Comparison of ENCODE assay signal across 8 mouse cellular contexts in the genomic region with DNA sequence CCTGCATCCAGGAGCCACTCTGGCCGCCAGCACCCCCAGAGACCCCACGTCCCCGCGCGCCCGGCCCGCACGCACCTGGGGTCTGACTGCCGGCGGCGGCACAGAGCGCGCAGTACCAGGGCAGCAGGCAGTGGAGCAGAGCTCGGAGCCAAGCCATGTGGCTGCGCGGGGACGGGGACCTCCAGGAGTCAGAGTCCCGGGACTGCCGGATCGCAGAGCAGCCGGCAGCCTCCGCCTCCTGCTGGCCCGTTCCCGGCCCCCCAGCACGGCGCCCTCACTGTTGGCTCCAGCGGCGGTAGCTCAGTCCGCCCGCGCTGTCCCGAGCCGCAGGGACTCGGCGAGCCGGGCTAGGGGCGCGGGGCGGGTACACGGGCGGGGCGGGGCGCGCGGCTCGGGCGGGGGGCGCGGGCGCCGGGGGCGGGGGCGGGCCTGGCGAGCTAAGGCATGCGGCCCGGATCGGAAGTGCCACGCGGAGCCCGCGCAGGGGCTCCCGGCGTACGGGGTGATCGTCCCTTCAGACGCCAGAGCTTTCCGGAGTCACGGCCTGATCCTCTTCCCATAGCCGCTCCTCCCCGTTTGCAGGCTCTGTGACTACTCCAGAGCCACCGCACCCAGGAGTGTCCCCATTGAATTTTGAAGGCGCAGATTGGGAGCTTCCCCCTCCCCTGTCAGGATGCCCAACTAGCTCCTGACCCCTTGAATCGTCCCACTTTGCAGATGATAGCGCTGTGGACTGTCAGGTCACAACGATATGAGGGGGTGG. TPM values are rescaled to one million over a fixed set of nuclear protein-coding genes. Genes with fewer than 3 reads are reported as not detected.
A peak's percentile ranks its signal among the peaks of the same experiment; 100 is the strongest.
DNase-seq lines count a peak whose midpoint lies in the region; ATAC-seq and TF ChIP-seq lines count a peak whose summit lies in the region.

A gene (minus strand): TSS at position 358 of the 763 bp plus-strand sequence.

- ATAC-seq in heart, embryonic 14.5 days (ENCODE audit: insufficient number of reproducible peaks, insufficient read depth, low FRiP score, low read depth): peak; percentile 44
- ATAC-seq in limb, embryonic 11.5 days (ENCODE audit: insufficient number of reproducible peaks, low FRiP score, low TSS enrichment, low read depth): peak; percentile 53
- no peak for ATAC-seq in activated CD4-positive, CD25-positive, alpha-beta regulatory T cell, adult 4 months
- no peak for ATAC-seq in erythroid progenitor cell, adult 5-6 weeks (replicated peaks; ENCODE audit: low FRiP score, poor library complexity, severe bottlenecking)

- H3ac ChIP-seq in myocyte (ENCODE audit: control insufficient read depth, insufficient read length): peak within 1 kb of the TSS; percentile 73

- peak; percentile 56 for TF ChIP-seq POLR2A in myocyte (IDR thresholded peaks at IDR 0.05; ENCODE audit: insufficient read length, low read depth)

- H3K4me2 ChIP-seq in heart, embryonic 14.5 days (ENCODE audit: low read length): peak within 1 kb of the TSS; percentile 96
- peak within 1 kb of the TSS; percentile 90 for H3K4me2 ChIP-seq in limb, embryonic 11.5 days (ENCODE audit: low read depth, severe bottlenecking)
- peak within 1 kb of the TSS; percentile 84 for H3K4me2 ChIP-seq in myocyte (ENCODE audit: low read depth)

- no peaks in the 10 kb centered on the region for H3K79me2 ChIP-seq in myocyte (ENCODE audit: control insufficient read depth, insufficient read depth)

- no peak within 1 kb of the TSS for H3K27ac ChIP-seq in brown adipose tissue, adult 24 weeks (replicated peaks; ENCODE audit: low read depth, low read length)
- peak within 1 kb of the TSS in 1 of 2 experiments; percentile 24; a peak in 1 of 4 replicates for H3K27ac ChIP-seq in heart, embryonic 14.5 days (replicated peaks in 1 of 2; ENCODE audit: control insufficient read depth in 1 of 2, insufficient read depth in 1 of 2, low read depth in 2 of 2, low read length in 2 of 2)
- H3K27ac ChIP-seq in limb, embryonic 11.5 days (replicated peaks; ENCODE audit: low read depth, low read length): no peak within 1 kb of the TSS

- 1% methylated on average over 51 of the region's 75 CpGs for WGBS in heart, embryonic 14.5 days
- WGBS in limb, embryonic 11.5 days: 1% methylated on average over 55 of the region's 75 CpGs

- H3K9ac ChIP-seq in heart, embryonic 14.5 days (ENCODE audit: low read length): peak within 1 kb of the TSS; percentile 78
- peak within 1 kb of the TSS; percentile 71 for H3K9ac ChIP-seq in limb, embryonic 11.5 days (ENCODE audit: low read length)

- no peaks in the 10 kb centered on the region; the same call in 1 of the 2 replicates for H3K4me1 ChIP-seq in brown adipose tissue, adult 24 weeks (ENCODE audit: control insufficient read depth, insufficient read depth, insufficient read length, low read length)
- peaks cover 21 to 26% of the 10 kb centered on the region in 2 experiments for H3K4me1 ChIP-seq in heart, embryonic 14.5 days (ENCODE audit: control insufficient read depth in 2 of 2, insufficient read depth in 2 of 2, low read length in 2 of 2)
- H3K4me1 ChIP-seq in limb, embryonic 11.5 days (ENCODE audit: control insufficient read depth, insufficient read depth, low read length): peaks cover 7% of the 10 kb centered on the region; the same call in 1 of the 2 replicates

- no peaks in the 10 kb centered on the region for H3K36me3 ChIP-seq in heart, embryonic 14.5 days (ENCODE audit: control insufficient read depth, insufficient read depth, low read length)
- H3K36me3 ChIP-seq in limb, embryonic 11.5 days (ENCODE audit: control insufficient read depth, insufficient read depth, low read length): no peaks in the 10 kb centered on the region
- H3K36me3 ChIP-seq in myocyte (ENCODE audit: control insufficient read depth, insufficient read depth): peaks cover 7% of the 10 kb centered on the region

- peak within 1 kb of the TSS; percentile 47 for H3K4me3 ChIP-seq in brown adipose tissue, adult 24 weeks (ENCODE audit: insufficient read depth, low read depth, low read length)
- peak within 1 kb of the TSS; percentile 57 for H3K4me3 ChIP-seq in heart, embryonic 14.5 days (ENCODE audit: control insufficient read depth in 1 of 2, insufficient read depth in 1 of 2, low read depth in 1 of 2, low read length in 2 of 2)
- H3K4me3 ChIP-seq in limb, embryonic 11.5 days (ENCODE audit: low read depth, low read length): peak within 1 kb of the TSS; percentile 57
- H3K4me3 ChIP-seq in myocyte: peak within 1 kb of the TSS; percentile 38

- no peaks in the 10 kb centered on the region for H3K27me3 ChIP-seq in heart, embryonic 14.5 days (ENCODE audit: control insufficient read depth, insufficient read depth, low read length)
- H3K27me3 ChIP-seq in limb, embryonic 11.5 days (ENCODE audit: control insufficient read depth, insufficient read depth, low read length): no peaks in the 10 kb centered on the region
- no peaks in the 10 kb centered on the region for H3K27me3 ChIP-seq in myocyte (ENCODE audit: control insufficient read depth, insufficient read depth, insufficient read length)

- DNase-seq in ovary, postnatal 36 days (ENCODE audit: low spot score): peak; percentile 44
- no peak for DNase-seq in ovary, adult 18-20 months (ENCODE audit: low spot score)
- DNase-seq in limb, embryonic 11.5 days (ENCODE audit: low spot score): peak; percentile 70

- H3K9me3 ChIP-seq in heart, embryonic 14.5 days (ENCODE audit: control insufficient read depth, low read length): no peaks in the 10 kb centered on the region
- no peaks in the 10 kb centered on the region for H3K9me3 ChIP-seq in limb, embryonic 11.5 days (ENCODE audit: control insufficient read depth, low read length)

TF ChIP-seq in myocyte, 11 proteins besides CTCF, POLR2A, EP300 and RAD21:
- no peak for TF ChIP-seq USF1 (IDR thresholded peaks at IDR 0.05; ENCODE audit: low read depth)
- TF ChIP-seq E2F4 (IDR thresholded peaks at IDR 0.05; ENCODE audit: insufficient read depth): no peak
- no peak for TF ChIP-seq CEBPB (IDR thresholded peaks at IDR 0.05; ENCODE audit: insufficient read depth, poor library complexity, severe bottlenecking)

RNA-seq across cellular contexts. Expression of the gene that starts here (rescaled TPM):
- 0.20 TPM in 1 of 2 replicates, not detected in the other for polyA plus RNA-seq in brown adipose tissue, adult 24 weeks (2012; ENCODE audit: insufficient read depth, insufficient read length, missing spikeins)
- polyA plus RNA-seq in heart, embryonic 14.5 days (2014; fragmentation: Nextera tagmentation; extraction: Ambion mirVana): 0.97 and 1.1 TPM in 2 replicates
- 0.55 and 0.88 TPM in 2 replicates for polyA plus RNA-seq in limb, embryonic 11.5 days (2014; fragmentation: Nextera tagmentation; extraction: Ambion mirVana)
- polyA plus RNA-seq in myocyte (2012; fragmentation: generic; extraction: Trizol): 31.0 TPM
- not detected for polyA plus RNA-seq in activated CD4-positive, CD25-positive, alpha-beta regulatory T cell, adult 4 months (2017; shearing (Covaris generic))
- 1.3 TPM in 1 of 2 replicates, not detected in the other for total RNA-seq in erythroid progenitor cell, adult 5-6 weeks (2015; ENCODE audit: low replicate concordance)
- total RNA-seq in erythroid progenitor cell, adult 5-6 weeks (2017; ENCODE audit: low replicate concordance): 0.39 TPM in 1 of 2 replicates, not detected in the other

Comparison
In these comparisons a context has a peak if more than half of its experiments do, and no peak if none do; other contexts are left out.
1. RNA of the gene that starts here (polyA plus RNA-seq): 31.0 TPM in myocyte (single experiment); 0.97 to 1.1 TPM in heart, embryonic 14.5 days, 0.55 to 0.88 TPM in limb, embryonic 11.5 days, 0.20 TPM in brown adipose tissue, adult 24 weeks and not detected in activated CD4-positive, CD25-positive, alpha-beta regulatory T cell, adult 4 months; every median in the first group is over 10 times any median in the second.
2. Peak in DNase-seq, ATAC-seq, H3K4me3 ChIP-seq, H3K9ac ChIP-seq and H3K4me2 ChIP-seq in limb, embryonic 11.5 days; RNA of the gene not detected or under 1 TPM.
3. Peak in every context shown above with its lines, with median percentiles within 50 percentile points of each other: H3K4me3 ChIP-seq and H3K4me2 ChIP-seq.